Mouse (Mus musculus) R1 (cell line): ENCODE results near the gene Bcar3.

ENCODE experiments used
- DNase-seq: peaks from one replicate; pipeline ENCODE4 v3.0.0-alpha.2; 2018; ENCODE audit warnings: low read depth, low spot score

Bcar3 gene

GRCm38 (mm10) chr3:122418564-122419274 lies 124.8 kb downstream of the Bcar3 start:
- no peak for DNase-seq

DNA sequence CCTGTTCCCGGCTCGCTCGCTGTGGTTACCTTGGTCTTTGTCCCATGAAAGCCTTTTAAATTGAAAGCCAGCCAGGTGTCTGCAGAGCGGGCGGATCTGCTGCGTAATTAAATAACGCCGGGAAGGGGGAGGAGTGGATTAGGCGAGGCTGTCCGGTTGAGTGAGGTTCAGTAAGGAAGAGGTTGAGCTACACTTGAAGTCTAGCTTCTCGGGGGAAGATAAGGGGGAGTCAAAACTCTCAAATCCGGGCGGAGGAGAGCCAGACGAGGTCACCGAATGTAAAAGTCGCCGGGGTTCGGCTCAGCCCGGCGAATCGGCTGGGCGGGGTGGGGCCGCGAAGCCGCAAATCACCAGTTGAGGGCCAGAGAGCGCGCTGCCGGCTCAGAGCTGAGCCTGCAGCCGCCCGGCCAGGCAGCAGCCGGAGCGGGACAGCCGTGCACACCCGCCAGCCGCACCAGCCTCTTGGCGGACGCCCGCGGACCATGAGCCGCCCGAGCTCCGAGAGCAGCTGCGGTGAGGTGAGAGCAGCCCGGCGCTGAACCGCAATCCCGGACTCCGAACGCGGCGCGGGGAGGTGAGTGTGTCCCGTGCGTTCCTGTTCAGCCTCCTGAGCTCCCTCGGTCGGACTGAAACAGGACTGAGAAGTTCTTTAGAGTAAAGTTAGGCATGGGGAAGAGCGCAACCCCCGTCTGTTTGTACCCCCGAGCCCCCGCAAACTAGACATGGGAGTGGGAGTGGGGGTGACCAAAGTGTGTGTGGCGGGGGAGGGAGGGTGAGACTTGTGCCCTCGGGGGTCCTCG lies 125.9 kb downstream of the Bcar3 start:
- peak; percentile 83 for DNase-seq

DNA sequence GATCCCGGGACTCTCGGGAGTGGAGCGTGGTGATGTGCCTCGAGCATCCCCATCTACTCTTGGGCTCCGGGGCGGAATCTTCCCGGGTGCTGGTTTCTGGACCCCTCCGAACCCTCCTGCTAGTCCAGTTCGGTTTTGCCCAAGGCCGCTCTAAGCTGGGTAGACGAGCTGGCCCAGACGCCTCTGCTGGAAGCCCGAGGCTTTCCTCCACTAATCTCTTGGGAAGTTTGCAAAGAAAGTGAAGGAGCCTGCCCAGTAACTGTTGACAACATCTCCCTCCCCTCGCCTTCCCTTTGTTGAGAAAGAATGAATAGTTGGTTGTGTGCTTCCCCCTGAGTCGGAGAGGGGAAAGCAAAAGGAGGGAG lies 126.5 kb downstream of the Bcar3 start:
- peak; percentile 81 for DNase-seq

DNA sequence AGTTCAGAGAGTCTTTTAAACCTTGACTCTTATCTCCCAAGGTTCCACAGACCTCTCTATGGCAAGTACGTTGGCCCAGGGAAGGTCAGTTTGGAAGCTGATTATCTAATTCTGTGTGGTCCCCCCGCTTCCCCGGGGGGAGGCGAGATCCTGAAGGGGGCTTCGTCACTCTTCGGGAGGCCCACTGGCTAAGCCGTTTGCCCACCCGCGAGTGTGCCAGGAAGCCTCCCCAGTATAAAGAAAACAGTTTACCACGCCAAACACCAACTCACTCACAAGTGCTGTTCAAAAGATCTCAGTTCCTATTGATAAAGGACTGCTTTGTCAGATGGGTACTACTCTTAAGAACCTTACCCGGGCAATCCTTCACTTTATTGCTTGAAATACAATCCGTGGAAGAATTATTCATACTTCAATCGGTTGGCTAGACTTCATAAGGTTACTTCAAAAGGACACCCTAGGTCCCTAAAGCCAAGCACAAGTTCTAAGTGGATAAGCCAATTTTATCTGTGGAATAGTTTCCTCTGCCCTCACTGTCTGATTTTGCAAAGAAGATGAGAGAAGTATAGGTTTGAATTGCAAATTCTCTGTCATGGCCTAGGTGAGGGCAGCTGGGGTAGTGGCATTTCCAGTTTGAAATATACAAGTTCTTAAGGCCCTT lies 127.2 kb downstream of the Bcar3 start:
- no peak for DNase-seq

GRCm38 (mm10) chr3:122421802-122422201 lies 127.9 kb downstream of the Bcar3 start:
- no peak for DNase-seq

DNA sequence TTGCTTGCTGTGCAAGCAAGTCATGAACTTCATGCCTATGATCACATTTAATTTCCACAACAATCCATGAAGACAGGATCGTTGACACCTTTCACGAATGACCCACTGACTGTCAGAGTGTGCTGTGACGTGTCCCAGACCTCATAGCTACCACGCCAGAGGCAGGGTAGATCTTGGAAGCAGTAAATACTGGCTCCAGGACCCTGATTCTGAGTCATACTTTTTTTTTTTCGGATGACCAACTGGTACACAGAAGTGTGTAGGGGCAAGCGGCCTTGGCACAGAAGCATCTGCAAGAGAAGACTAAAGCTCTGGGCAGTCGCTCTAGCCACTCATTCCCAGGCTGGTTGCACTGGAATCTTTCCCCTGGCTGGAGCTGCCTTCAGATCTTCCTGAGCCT lies 128.3 kb downstream of the Bcar3 start:
- no peak for DNase-seq

- DNase-seq: no peak
Observed at GRCm38 (mm10) chr3:122423643-122424042, 129.7 kb downstream of the Bcar3 start.

DNA sequence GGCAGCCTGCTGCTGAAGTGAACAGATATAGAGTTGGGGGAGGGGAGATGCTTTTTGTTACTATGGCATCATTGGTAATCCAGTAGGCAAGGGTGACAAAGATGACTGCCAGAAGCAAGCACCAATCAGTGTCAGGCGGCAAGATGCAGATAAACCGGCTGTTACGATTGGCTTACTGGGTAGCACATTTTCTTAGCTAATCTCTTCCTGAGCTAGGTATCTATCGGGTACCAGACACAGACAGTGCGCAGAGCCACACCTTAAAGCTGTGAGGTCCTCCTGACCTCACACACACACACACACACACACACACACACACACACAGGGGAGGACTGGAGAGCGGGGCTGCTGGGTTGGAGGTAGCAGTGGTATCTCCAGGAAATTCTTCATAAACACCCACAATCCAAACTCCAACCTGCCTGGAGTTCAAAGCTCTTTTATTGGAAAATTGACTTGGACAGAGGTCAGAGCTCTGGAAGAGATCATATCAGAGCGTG lies 134.4 kb downstream of the Bcar3 start:
- DNase-seq: peak; percentile 58

DNA sequence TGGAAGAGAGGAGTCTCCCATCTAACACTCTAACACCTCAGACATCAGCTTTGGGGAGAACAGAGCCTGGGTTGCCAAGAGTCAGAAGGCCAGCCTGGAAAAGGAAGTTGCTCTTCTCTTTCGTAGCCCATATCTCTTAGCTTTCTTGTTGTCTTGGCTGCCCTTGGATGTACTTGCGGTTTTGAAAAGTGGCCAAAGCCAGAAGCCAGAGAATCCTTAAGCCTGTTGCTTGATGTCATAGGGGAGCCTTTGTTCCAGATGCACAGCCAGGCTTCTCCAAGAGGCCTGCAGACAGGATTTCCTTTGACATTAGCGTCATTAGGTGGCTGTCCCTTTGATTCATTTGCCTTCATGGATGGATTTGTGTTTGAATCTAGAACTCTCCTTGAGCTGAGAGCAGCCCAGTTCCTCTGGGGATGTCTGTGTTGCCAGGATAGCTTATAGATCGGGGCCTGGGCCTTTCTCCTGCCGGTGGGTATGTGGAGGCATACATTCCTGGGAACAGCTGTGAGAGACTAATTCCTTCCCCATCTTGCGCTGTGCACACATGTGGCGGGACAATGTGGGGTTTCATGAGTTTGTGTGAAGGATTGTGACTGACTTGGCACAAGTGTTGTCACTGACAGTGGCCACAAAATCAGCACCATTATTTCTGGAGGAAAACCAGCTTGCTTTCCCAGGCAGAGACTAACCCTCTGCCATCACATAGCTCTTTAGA lies 137.0 kb downstream of the Bcar3 start:
- no peak for DNase-seq

DNA sequence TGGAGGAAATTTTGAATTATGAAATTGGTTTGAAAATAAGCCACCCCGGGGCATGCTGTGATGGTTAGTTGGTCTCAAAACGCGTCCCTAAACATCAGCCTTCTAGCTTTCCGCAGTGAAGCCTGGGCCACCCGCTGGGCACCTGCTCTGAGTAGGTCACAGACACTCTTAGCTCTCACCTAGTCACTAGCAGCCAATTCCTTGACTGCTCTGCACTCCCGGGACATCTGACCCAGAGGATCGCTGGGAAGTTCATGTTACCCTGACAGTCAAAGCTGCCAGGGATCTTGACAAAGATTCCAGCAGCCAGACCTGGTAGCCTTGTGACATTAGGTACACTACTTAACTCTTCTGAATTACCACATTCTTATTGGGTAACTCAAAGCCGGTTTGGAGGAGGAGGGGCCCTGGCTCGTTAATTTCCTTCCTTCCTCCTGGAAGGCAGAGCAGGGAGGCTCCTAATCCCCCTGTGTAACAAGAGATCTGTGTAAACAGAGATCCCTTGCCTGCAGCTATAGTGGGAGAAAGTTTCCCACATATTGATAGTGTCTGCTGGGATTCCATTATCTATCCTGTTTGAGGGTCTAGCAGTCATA lies 139.0 kb downstream of the Bcar3 start:
- DNase-seq: peak; percentile 94

GRCm38 (mm10) chr3:122433975-122434626 lies 140.2 kb downstream of the Bcar3 start:
- DNase-seq: peak; percentile 98

DNA sequence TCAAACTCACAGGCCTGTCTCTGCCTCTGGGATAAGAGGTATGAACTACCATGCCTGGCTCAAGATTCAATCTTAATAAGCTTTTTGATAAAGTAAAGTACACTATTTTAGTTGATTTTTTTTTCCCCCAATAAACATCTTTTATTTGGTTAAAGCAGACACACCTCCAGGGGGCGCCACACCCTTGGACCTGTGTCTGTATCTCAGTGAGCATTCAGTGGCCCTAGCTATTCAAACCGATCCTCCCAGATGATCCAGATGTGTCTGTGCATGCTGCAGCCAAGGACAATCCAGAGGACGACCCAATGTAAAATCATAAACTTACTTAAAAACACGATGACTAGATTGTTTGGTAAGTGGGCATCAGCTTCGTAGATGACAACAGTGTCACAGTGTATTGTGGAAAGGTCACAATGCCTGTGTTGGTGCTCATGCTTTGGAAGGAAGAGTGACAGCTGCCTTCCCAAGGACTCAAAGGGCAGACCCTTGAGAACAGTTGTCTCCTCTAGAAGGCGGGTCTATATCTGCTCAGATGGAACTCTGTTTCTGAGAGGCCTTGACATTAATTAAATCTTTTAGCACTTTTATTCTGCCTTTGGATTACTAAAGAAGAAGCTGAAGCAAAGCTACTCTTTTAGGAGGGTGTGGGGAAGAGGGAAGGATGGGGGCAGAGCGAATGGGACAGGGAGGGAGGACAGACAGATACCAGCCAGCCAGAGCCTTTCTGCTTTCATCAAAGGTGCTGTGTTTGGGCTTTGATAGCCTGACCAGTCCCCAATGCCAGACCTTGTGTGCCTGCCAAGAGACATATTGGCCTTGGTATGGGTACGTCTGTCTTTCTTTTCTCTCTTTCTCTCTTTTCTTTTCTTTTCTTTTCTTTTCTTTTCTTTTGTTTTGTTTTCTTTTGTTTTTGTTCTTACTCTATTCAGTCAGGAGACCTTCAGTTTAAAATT lies 141.3 kb downstream of the Bcar3 start:
- peak; percentile 39 for DNase-seq

- no peak for DNase-seq
Observed at GRCm38 (mm10) chr3:122438143-122438825, 144.3 kb downstream of the Bcar3 start.

DNA sequence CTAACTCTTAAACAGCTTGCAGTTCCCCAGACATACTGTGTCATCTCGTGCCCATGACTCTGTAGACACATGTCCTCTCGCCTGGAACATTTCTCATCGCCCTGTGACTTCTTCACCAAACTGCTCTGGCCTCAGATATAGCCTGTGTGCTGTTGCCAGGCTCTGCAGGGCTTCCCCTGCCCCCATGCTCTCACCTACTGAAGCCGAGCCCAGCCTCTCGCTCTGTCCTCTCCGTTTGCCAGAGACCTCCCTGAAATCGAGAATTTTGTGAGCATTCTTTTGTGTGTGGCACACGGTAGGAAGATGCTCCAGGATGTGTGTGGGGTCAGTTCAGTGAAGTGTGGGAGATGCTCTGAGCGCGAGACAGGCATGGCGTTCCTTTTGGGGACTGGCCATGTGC lies 151.8 kb downstream of the Bcar3 start:
- no peak for DNase-seq

GRCm38 (mm10) chr3:122446678-122447077 lies 152.7 kb downstream of the Bcar3 start:
- no peak for DNase-seq

GRCm38 (mm10) chr3:122448196-122448595 lies 154.3 kb downstream of the Bcar3 start:
- peak; percentile 84 for DNase-seq

GRCm38 (mm10) chr3:122450041-122450440 lies 156.1 kb downstream of the Bcar3 start:
- peak; percentile 70 for DNase-seq

GRCm38 (mm10) chr3:122453875-122454274 lies 159.9 kb downstream of the Bcar3 start:
- DNase-seq: peak; percentile 40

DNA sequence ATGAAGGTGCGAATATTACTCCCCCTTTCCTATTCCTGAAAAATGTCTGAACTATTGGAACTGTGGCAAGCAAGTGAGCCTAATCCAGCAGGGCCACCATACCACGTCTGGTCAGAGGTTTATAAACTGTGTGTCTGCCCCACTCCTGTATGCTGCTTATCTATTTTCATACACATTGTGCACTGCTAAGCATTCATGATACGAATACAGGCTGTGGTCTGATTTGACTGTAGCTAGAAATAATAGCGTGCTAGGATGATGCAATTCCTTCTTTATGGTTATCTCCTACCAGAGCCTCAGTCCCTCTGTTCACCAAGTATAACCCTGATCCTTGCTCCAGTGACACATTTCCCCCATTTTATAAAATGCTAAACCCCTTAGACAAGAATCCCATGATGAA lies 162.2 kb downstream of the Bcar3 start:
- no peak for DNase-seq
